Mouse (Mus musculus): ENCODE data around the gene Arg2. TPM values are rescaled to one million over a fixed set of nuclear protein-coding genes. Genes with fewer than 3 reads are reported as not detected.
"Not testable (repeated sequence)": the region's sequence is repeated elsewhere in the genome, so short reads cannot be mapped to it uniquely, and the experiment has no call there.

The Arg2 gene
- polyA plus RNA-seq, 1 experiment from 2014 or later: 2.9 TPM

DNA sequence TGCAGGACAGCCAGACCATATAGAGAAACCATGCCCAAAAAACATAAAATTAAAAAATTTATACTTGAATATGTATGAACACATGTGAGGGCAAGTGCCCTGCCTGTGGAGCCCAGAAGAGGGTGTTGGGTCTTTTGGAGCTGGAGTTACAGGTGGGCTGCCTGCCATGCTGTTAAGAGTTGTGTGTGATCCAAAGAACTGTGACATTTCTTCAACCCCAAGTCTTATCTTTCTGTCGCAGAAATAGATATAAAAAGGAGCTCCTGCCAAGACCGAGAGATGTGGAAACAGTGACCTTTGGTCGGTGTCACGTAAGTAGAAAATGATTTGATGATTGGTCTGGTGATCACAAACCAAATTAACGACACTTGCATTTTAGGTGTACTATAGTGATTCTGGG lies 43.1 kb downstream of the Arg2 start:
- Histone ChIP-seq H3K36me3 (replicated peaks) (peaks cover 38% of the 10 kb centered on the region), H3K27me3 (replicated peaks; ENCODE audit: low read depth, poor library complexity, severe bottlenecking) (no peaks in the 10 kb centered on the region), H3K9me3 (no peaks in the 10 kb centered on the region), H3K27ac (replicated peaks) (no peak overlapping the region), H3K4me3 (no peak overlapping the region), H3K4me1 (peaks cover 6% of the 10 kb centered on the region)
- 82% methylated on average over 5 of the region's 5 CpGs for whole genome bisulfite sequencing
- DNase-seq (ENCODE audit: low spot score): no peak

DNA sequence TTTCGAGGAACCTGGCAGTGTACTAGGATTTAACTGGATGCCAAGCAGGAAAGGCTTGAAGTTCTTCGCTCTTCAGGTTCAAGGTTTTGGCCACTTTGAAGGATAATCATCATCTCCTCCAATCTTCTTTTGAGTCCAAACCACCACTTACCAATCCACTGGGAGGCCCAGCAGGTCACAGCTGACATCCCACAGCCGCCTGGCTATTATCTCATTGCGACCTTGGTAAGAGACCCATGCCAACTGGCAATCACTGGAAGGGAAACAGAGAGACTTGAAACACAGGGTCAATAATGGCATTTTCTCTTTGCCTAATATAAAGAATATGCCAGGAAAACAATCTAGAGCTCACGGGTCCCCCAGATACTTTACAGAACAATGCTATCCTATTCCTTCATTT lies 45.4 kb downstream of the Arg2 start:
- Histone ChIP-seq H3K27me3 (replicated peaks; ENCODE audit: low read depth, poor library complexity, severe bottlenecking) (no peaks in the 10 kb centered on the region), H3K27ac (replicated peaks) (no peak overlapping the region), H3K36me3 (replicated peaks) (peaks cover 53% of the 10 kb centered on the region), H3K9me3 (no peaks in the 10 kb centered on the region), H3K4me1 (peaks cover 6% of the 10 kb centered on the region), H3K4me3 (no peak overlapping the region)
- no peak for DNase-seq (ENCODE audit: low spot score)
- 93% methylated on average over 5 of the region's 5 CpGs for WGBS

GRCm38 (mm10) chr12:79185160-79185559 lies 54.6 kb downstream of the Arg2 start:
- H3K4me3 ChIP-seq; H3K27me3 ChIP-seq (replicated peaks; ENCODE audit: low read depth, poor library complexity, severe bottlenecking); H3K27ac ChIP-seq (replicated peaks); H3K9me3 ChIP-seq; H3K4me1 ChIP-seq; DNase-seq (ENCODE audit: low spot score): not testable (repeated sequence)
- 87% methylated on average over 5 of the region's 6 CpGs for WGBS
- H3K36me3 ChIP-seq (replicated peaks): peaks cover 84% of the 10 kb centered on the region

DNA sequence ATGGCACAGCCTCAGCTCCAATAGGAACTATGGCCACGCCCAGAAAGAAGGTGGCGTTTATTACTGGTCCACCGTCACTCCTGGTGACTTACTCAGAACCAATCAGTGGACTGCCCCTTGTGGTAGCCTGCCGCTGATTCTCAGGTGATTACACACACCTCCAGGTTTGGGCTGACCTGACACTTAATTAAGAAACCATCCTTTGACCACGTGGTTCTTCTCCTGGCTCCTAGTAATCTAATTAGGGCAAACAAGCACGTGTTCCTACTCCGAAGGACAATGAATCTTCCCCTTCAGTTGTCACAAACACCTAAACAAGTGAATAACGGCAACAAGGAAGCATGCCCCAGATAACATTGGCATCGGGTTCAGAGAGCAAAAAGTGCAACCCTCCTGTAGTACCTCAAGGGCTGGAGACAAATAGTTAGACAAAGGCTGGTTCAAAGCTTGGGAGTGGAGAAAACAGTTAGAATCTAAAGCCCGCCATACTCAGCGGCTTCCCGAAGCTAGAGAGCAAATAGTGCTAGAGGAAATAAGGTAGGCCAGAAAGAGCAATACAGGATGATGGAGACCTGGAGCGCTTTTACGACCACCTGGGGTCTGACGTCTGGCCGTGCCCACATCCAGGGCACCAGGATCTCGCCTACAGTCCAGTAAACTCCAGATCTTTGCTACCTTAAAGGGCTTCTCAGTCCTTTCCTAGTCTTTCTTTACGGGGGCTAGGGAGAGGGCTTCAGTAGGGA lies 60.5 kb downstream of the Arg2 start:
- peak; percentile 79 for DNase-seq (ENCODE audit: low spot score)
- peak overlapping the region; percentile 78 for H3K4me3 ChIP-seq
- peaks cover 17% of the 10 kb centered on the region for H3K4me1 ChIP-seq
- peak overlapping the region; percentile 82 for H3K27ac ChIP-seq (replicated peaks)
- under 1% methylated on average over 18 of the region's 18 CpGs for WGBS
- peaks cover 25% of the 10 kb centered on the region for H3K36me3 ChIP-seq (replicated peaks)
- no peaks in the 10 kb centered on the region for H3K9me3 ChIP-seq
- no peaks in the 10 kb centered on the region for H3K27me3 ChIP-seq (replicated peaks; ENCODE audit: low read depth, poor library complexity, severe bottlenecking)

DNA sequence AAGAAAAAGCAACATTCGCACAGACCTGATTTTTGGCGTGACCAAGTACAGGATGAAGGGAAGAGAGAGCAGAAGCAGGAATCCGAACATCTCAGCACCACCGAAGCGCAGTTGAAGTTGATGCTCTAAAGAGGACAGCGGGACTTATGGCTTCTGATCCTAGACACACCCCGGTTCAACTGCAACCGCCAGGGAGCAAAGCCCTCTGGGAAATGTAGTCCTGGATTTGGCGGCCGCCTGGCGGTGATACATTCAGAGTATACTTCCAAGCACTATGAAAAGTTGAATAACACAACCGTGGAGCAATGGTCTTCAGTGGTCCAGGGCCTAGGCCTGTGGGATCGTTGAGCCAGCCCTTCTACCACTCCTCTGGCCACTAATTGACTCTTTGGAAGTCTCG lies 61.1 kb downstream of the Arg2 start:
- no peaks in the 10 kb centered on the region for H3K27me3 ChIP-seq (replicated peaks; ENCODE audit: low read depth, poor library complexity, severe bottlenecking)
- peak; percentile 85 for DNase-seq (ENCODE audit: low spot score)
- H3K9me3 ChIP-seq: no peaks in the 10 kb centered on the region
- peaks cover 17% of the 10 kb centered on the region for H3K4me1 ChIP-seq
- H3K36me3 ChIP-seq (replicated peaks): peaks cover 19% of the 10 kb centered on the region
- 4% methylated on average over 14 of the region's 14 CpGs for WGBS
- H3K27ac ChIP-seq (replicated peaks): peak overlapping the region; percentile 82
- H3K4me3 ChIP-seq: peak overlapping the region; percentile 78

- H3K4me3 ChIP-seq: peak within 1 kb of the TSS; percentile 78
- peaks cover 17% of the 10 kb centered on the region for H3K4me1 ChIP-seq
- peak within 1 kb of the TSS; percentile 82 for H3K27ac ChIP-seq (replicated peaks)
- 47% methylated on average over 6 of the region's 6 CpGs for WGBS
- H3K36me3 ChIP-seq (replicated peaks): peaks cover 14% of the 10 kb centered on the region
- H3K27me3 ChIP-seq (replicated peaks; ENCODE audit: low read depth, poor library complexity, severe bottlenecking): no peaks in the 10 kb centered on the region
- no peaks in the 10 kb centered on the region for H3K9me3 ChIP-seq
- DNase-seq (ENCODE audit: low spot score): no peak
Observed at GRCm38 (mm10) chr12:79192193-79192592, 61.6 kb downstream of the Arg2 start, which contains the start of gene Rdh11. TSS of gene Rdh11 (minus strand) at chr12:79192293.

GRCm38 (mm10) chr12:79193441-79193840 lies 62.9 kb downstream of the Arg2 start:
- Histone ChIP-seq H3K27me3 (replicated peaks; ENCODE audit: low read depth, poor library complexity, severe bottlenecking) (no peaks in the 10 kb centered on the region), H3K27ac (replicated peaks) (peak overlapping the region; percentile 31; the same call in 1 of the 2 replicates), H3K4me3 (no peak overlapping the region), H3K9me3 (no peaks in the 10 kb centered on the region), H3K36me3 (replicated peaks) (peaks cover 2% of the 10 kb centered on the region), H3K4me1 (peaks cover 17% of the 10 kb centered on the region)
- DNase-seq (ENCODE audit: low spot score): peak; percentile 76
- 8% methylated on average over 3 of the region's 3 CpGs for WGBS

GRCm38 (mm10) chr12:79197105-79197504 lies 66.5 kb downstream of the Arg2 start:
- no peak for DNase-seq (ENCODE audit: low spot score)
- Histone ChIP-seq H3K9me3 (no peaks in the 10 kb centered on the region), H3K27me3 (replicated peaks; ENCODE audit: low read depth, poor library complexity, severe bottlenecking) (no peaks in the 10 kb centered on the region), H3K27ac (replicated peaks) (no peak overlapping the region), H3K36me3 (replicated peaks) (no peaks in the 10 kb centered on the region), H3K4me3 (no peak overlapping the region), H3K4me1 (0 out of 2 replicates have a peak, but pooled peaks cover under 1% of the 10 kb centered on the region)
- 87% methylated on average over 5 of the region's 5 CpGs for WGBS

- no peak overlapping the region for H3K27ac ChIP-seq (replicated peaks)
- H3K27me3 ChIP-seq (replicated peaks; ENCODE audit: low read depth, poor library complexity, severe bottlenecking): no peaks in the 10 kb centered on the region
- no peaks in the 10 kb centered on the region for H3K9me3 ChIP-seq
- H3K4me3 ChIP-seq: no peak overlapping the region
- no peak for DNase-seq (ENCODE audit: low spot score)
- 85% methylated on average over 3 of the region's 3 CpGs for WGBS
- H3K36me3 ChIP-seq (replicated peaks): no peaks in the 10 kb centered on the region
- no peaks in the 10 kb centered on the region for H3K4me1 ChIP-seq
Observed at GRCm38 (mm10) chr12:79201882-79202281, 71.3 kb downstream of the Arg2 start.

Other genes starting within 250 kb of the Arg2 start
- gene Plek2, start 223.8 kb upstream of the Arg2 start, polyA plus RNA-seq (2016; fragmentation: Nextera tagmentation; extraction: Ambion mirVana): 2.1 and 3.2 TPM in 2 replicates
- 3.5 and 3.8 TPM in 2 replicates for gene Tmem229b, start 123.2 kb upstream of the Arg2 start, polyA plus RNA-seq (2016; fragmentation: Nextera tagmentation; extraction: Ambion mirVana)
- gene Plekhh1, start 101.6 kb upstream of the Arg2 start, polyA plus RNA-seq (2016; fragmentation: Nextera tagmentation; extraction: Ambion mirVana): 4.3 and 5.9 TPM in 2 replicates
- 32.7 and 33.4 TPM in 2 replicates for gene Pigh, start 41.1 kb upstream of the Arg2 start, polyA plus RNA-seq (2016; fragmentation: Nextera tagmentation; extraction: Ambion mirVana)
- gene Vti1b, start 41.9 kb downstream of the Arg2 start, polyA plus RNA-seq (2016; fragmentation: Nextera tagmentation; extraction: Ambion mirVana): 90.8 and 93.5 TPM in 2 replicates
- 20.7 and 24.1 TPM in 2 replicates for gene Rdh11, start 61.5 kb downstream of the Arg2 start, polyA plus RNA-seq (2016; fragmentation: Nextera tagmentation; extraction: Ambion mirVana)
- gene Rdh12, start 78.1 kb downstream of the Arg2 start, polyA plus RNA-seq (2016; fragmentation: Nextera tagmentation; extraction: Ambion mirVana): 1.0 and 1.8 TPM in 2 replicates
- 15.2 and 16.5 TPM in 2 replicates for gene Zfyve26, start 165.5 kb downstream of the Arg2 start, polyA plus RNA-seq (2016; fragmentation: Nextera tagmentation; extraction: Ambion mirVana)
- 6.4 and 8.4 TPM in 2 replicates for gene Rad51b, start 166.5 kb downstream of the Arg2 start, polyA plus RNA-seq (2016; fragmentation: Nextera tagmentation; extraction: Ambion mirVana)